ENCODE assay signal across 8 mouse cellular contexts in the genomic region with DNA sequence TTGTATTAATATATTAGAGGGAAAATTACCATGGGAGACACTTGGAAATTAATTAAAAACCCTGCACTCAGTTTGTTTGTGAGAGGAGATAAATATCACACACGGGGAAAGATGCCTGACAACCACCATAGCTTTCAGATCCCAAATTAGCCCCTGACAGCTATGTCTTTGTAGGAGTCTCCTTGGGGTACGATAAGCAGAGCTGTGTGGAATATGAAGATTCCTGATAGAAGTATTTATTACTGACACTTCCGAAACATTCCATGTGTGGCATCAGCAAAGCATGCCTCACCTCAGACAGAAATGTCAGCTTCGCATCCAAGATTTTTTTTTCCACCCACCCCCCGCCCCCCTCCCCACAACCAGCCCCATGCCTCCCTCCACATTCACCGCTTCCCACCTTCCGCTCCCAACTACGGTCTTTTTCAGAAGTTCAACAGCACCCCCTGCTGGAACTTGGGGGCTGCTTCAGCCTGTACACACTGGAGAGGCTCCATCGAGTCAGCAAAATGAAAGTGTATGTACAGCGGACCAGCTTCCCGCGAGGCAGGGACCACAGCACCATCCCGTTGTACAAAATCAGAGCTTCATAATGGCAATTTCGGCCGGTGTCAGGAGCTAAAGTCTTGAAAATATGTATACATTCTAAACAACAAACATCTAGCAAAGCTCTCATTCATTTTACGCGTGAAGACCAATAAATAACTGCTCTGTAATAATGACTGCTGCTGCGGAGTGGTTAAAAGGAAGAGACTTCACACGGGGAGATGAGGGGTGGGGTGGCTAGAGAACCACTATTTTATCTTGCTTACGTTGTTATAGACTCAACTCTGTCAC.
DNase-seq lines count a peak whose midpoint lies in the region; ATAC-seq lines count a peak whose summit lies in the region.

No protein-coding gene starts in this region.

- peak overlapping the region; percentile 24 for H3K4me3 ChIP-seq in embryonic facial prominence, embryonic 13.5 days
- peak overlapping the region; percentile 27 for H3K4me3 ChIP-seq in heart, embryonic 11.5 days (ENCODE audit: low read depth, low read length)
- peak overlapping the region; percentile 33 for H3K4me3 ChIP-seq in kidney, embryonic 16.5 days (ENCODE audit: low read length)

- no peaks in the 10 kb centered on the region for H3K4me1 ChIP-seq in embryonic facial prominence, embryonic 13.5 days
- H3K4me1 ChIP-seq in heart, embryonic 11.5 days (ENCODE audit: control insufficient read depth, insufficient read depth, low read length), result 0 out of 2 replicates have a peak, but pooled peaks cover 2% of the 10 kb centered on the region
- no peaks in the 10 kb centered on the region for H3K4me1 ChIP-seq in kidney, embryonic 16.5 days (ENCODE audit: insufficient read depth, low read length)

- H3K4me2 ChIP-seq in embryonic facial prominence, embryonic 13.5 days, result peak overlapping the region; percentile 47
- peak overlapping the region; percentile 56 for H3K4me2 ChIP-seq in heart, embryonic 11.5 days
- peak overlapping the region; percentile 42 for H3K4me2 ChIP-seq in kidney, embryonic 16.5 days (replicated peaks; ENCODE audit: low read depth, low read length)

- peak overlapping the region; percentile 32; the same call in 1 of the 2 replicates for H3K9ac ChIP-seq in embryonic facial prominence, embryonic 13.5 days
- no peak overlapping the region for H3K9ac ChIP-seq in heart, embryonic 11.5 days (ENCODE audit: low read depth, low read length)
- 0 out of 2 replicates have a peak overlapping the region, but pooled peaks have one; percentile 29 for H3K9ac ChIP-seq in kidney, embryonic 16.5 days (replicated peaks; ENCODE audit: low read length)

- no peak overlapping the region for H3K27ac ChIP-seq in embryonic facial prominence, embryonic 13.5 days
- no peak overlapping the region for H3K27ac ChIP-seq in heart, embryonic 11.5 days (ENCODE audit: low read depth, low read length)
- H3K27ac ChIP-seq in kidney, embryonic 16.5 days (ENCODE audit: low read length), result no peak overlapping the region

- DNase-seq in B cell, adult 2 months, result peak; percentile 60 to 63
- peak; percentile 80 to 83 for DNase-seq in adrenal gland, postnatal 36 days
- DNase-seq in liver, result peak; percentile 74
- DNase-seq in spleen, postnatal 36 days (ENCODE audit: low spot score in 2 of 2), result peak; percentile 24 to 29

- peaks cover 5% of the 10 kb centered on the region; the same call in 1 of the 2 replicates for H3K27me3 ChIP-seq in embryonic facial prominence, embryonic 13.5 days
- H3K27me3 ChIP-seq in heart, embryonic 11.5 days (ENCODE audit: control insufficient read depth, insufficient read depth, low read length), result no peaks in the 10 kb centered on the region
- H3K27me3 ChIP-seq in kidney, embryonic 16.5 days (ENCODE audit: insufficient read depth, low read length), result no peaks in the 10 kb centered on the region

- ATAC-seq in embryonic facial prominence, embryonic 13.5 days (ENCODE audit: insufficient number of reproducible peaks, insufficient read depth, low FRiP score, low TSS enrichment, low read depth), result peak; percentile 81; the same call in 1 of the 2 replicates
- ATAC-seq in heart, embryonic 11.5 days (replicated peaks; ENCODE audit: insufficient number of reproducible peaks, low FRiP score, low TSS enrichment), result peak; percentile 81
- ATAC-seq in kidney, embryonic 16.5 days (ENCODE audit: low FRiP score, low TSS enrichment), result peak; percentile 97
- 0 out of 2 replicates have a peak, but pooled peaks have one; percentile 35 for ATAC-seq in monocyte, adult 5-6 weeks (replicated peaks; ENCODE audit: insufficient number of reproducible peaks, low FRiP score, low TSS enrichment, poor library complexity, severe bottlenecking)

- H3K9me3 ChIP-seq in embryonic facial prominence, embryonic 13.5 days, result no peaks in the 10 kb centered on the region
- no peaks in the 10 kb centered on the region for H3K9me3 ChIP-seq in heart, embryonic 11.5 days (replicated peaks; ENCODE audit: control insufficient read depth, low read length)
- no peaks in the 10 kb centered on the region for H3K9me3 ChIP-seq in kidney, embryonic 16.5 days (ENCODE audit: low read length)

- WGBS in embryonic facial prominence, embryonic 13.5 days, result 29% methylated on average over 20 of the region's 20 CpGs
- WGBS in heart, embryonic 11.5 days (ENCODE audit: insufficient replicate concordance), result 31% methylated on average over 20 of the region's 20 CpGs
- WGBS in kidney, embryonic 16.5 days, result 26% methylated on average over 20 of the region's 20 CpGs

- H3K36me3 ChIP-seq in embryonic facial prominence, embryonic 13.5 days, result no peaks in the 10 kb centered on the region
- no peaks in the 10 kb centered on the region for H3K36me3 ChIP-seq in heart, embryonic 11.5 days (ENCODE audit: control insufficient read depth, insufficient read depth, low read length)
- H3K36me3 ChIP-seq in kidney, embryonic 16.5 days (ENCODE audit: insufficient read depth, low read length), result no peaks in the 10 kb centered on the region

Comparison
In these comparisons a context has a peak if more than half of its experiments do, and no peak if none do; other contexts are left out.
1. DNase-seq: peak in every context shown above with its lines; median percentile 82 in adrenal gland, postnatal 36 days; 74 in liver; 62 in B cell, adult 2 months; 26 in spleen, postnatal 36 days.
2. ATAC-seq: peak in every context shown above with its lines; median percentile 97 in kidney, embryonic 16.5 days; 81 in embryonic facial prominence, embryonic 13.5 days; 81 in heart, embryonic 11.5 days; 35 in monocyte, adult 5-6 weeks.